Mouse (Mus musculus): ENCODE measurements around the gene Card19. TPM values are rescaled to one million over a fixed set of nuclear protein-coding genes. Genes with fewer than 3 reads are reported as not detected.

Card19 gene
- total and polyA plus RNA-seq, 2 experiments from 2014 or later, result 136 to 188 TPM

DNA sequence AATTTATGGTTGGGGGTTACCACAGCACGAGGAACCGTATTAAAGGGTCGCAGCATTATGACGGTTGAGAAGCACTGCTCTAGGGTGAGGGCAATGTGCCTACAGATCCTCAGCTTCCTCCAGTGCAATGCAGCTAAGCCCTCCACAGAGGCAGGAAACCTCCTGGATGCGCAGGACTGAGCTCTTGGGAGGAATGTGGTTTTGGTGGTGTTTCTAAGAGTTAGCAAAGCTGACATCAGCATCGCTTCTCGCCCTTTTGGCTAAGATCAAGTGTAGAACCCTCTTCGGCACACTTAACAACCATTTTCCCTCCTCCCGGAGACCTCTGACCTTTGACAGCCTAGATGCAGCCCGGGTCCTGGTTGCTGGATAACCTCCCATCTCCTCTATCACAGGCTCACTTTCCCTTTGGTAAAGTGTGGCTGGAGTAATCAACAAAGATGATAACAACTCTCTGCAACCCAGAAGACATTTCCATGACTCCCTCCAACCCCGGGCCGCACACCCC, 31.4 kb upstream of the Card19 start:
- Histone ChIP-seq H3K4me1 (ENCODE audit: control insufficient read depth, insufficient read depth) (peaks cover 17% of the 10 kb centered on the region; the same call in 1 of the 2 replicates), H3K4me3 (ENCODE audit: low read depth, low read length) (peak overlapping the region; percentile 46), H3K9me3 (replicated peaks; ENCODE audit: control insufficient read depth, low read length) (no peaks in the 10 kb centered on the region), H3K27me3 (ENCODE audit: control insufficient read depth, insufficient read depth, low read length) (peaks cover 23% of the 10 kb centered on the region), H3K9ac (replicated peaks; ENCODE audit: low read depth, low read length) (no peak overlapping the region), H3K27ac (ENCODE audit: low read depth) (no peak overlapping the region), H3K36me3 (replicated peaks; ENCODE audit: control insufficient read depth, insufficient read depth, low read length) (no peaks in the 10 kb centered on the region), H3K4me2 (ENCODE audit: low read depth, low read length) (peak overlapping the region; percentile 66)
- WGBS, result 50% methylated on average over 12 of the region's 12 CpGs
- DNase-seq (ENCODE audit: low spot score) (no peak), ATAC-seq (ENCODE audit: insufficient read depth, low read depth) (no peak)
- TF ChIP-seq CTCF (IDR thresholded peaks at IDR 0.05; ENCODE audit: low read depth) (no peak), EP300 (IDR thresholded peaks at IDR 0.05; ENCODE audit: low read depth) (no peak)

DNA sequence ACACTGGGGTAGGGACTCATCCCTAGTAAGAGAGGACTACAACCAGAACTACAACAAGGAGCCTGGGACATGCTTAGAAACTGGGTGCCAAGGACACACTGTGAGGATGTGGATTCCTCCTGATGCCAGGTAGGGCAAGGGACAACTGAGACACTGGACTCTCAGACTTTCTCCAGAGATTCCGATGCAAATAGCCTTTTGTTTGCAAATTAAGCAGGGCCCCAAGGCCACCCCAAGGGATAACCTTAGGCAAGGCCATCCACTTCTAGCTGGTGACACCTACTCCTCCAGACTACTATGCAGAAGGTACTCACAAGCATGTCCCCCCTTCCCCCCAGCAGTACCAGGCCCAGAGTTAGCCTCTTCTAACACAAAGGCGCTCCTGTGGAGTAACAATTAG, 30.8 kb upstream of the Card19 start:
- TF ChIP-seq EP300 (IDR thresholded peaks at IDR 0.05; ENCODE audit: low read depth), result no peak
- TF ChIP-seq CTCF (IDR thresholded peaks at IDR 0.05; ENCODE audit: low read depth), result no peak
- DNase-seq (ENCODE audit: low spot score), result no peak
- WGBS, result 82% methylated on average over 2 of the region's 2 CpGs
- no peak overlapping the region for H3K4me2 ChIP-seq (ENCODE audit: low read depth, low read length)
- no peak overlapping the region for H3K4me3 ChIP-seq (ENCODE audit: low read depth, low read length)
- no peak for ATAC-seq (ENCODE audit: insufficient read depth, low read depth)
- no peaks in the 10 kb centered on the region for H3K36me3 ChIP-seq (replicated peaks; ENCODE audit: control insufficient read depth, insufficient read depth, low read length)
- peaks cover 17% of the 10 kb centered on the region; the same call in 1 of the 2 replicates for H3K4me1 ChIP-seq (ENCODE audit: control insufficient read depth, insufficient read depth)
- H3K27me3 ChIP-seq (ENCODE audit: control insufficient read depth, insufficient read depth, low read length), result peaks cover 23% of the 10 kb centered on the region
- H3K9me3 ChIP-seq (replicated peaks; ENCODE audit: control insufficient read depth, low read length), result no peaks in the 10 kb centered on the region
- H3K27ac ChIP-seq (ENCODE audit: low read depth), result no peak overlapping the region
- no peak overlapping the region for H3K9ac ChIP-seq (replicated peaks; ENCODE audit: low read depth, low read length)

DNA sequence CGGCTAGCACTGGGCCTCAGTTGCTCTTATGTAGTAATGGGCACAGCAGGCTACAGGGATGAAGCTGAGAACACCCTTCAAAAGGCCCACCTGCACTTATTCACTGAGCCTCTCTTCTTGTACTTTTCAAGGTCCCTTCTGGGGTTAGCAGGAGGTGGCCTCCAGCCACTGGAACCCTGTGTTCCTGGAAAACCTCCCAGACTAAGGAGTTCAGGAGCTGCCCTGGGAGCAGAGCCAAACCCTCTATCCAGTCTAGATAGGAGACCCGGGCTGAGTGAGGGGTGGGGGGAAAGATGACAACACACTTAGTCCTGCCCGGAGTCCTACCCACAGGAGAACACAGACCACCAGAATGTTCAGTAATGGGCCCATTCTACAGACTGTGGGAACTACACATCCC, 30.2 kb upstream of the Card19 start:
- H3K4me3 ChIP-seq (ENCODE audit: low read depth, low read length), result no peak overlapping the region
- 33% methylated on average over 3 of the region's 3 CpGs for WGBS
- ATAC-seq (ENCODE audit: insufficient read depth, low read depth), result peak; percentile 25; the same call in 1 of the 2 replicates
- no peak for TF ChIP-seq CTCF (IDR thresholded peaks at IDR 0.05; ENCODE audit: low read depth)
- no peak for TF ChIP-seq EP300 (IDR thresholded peaks at IDR 0.05; ENCODE audit: low read depth)
- peaks cover 17% of the 10 kb centered on the region; the same call in 1 of the 2 replicates for H3K4me1 ChIP-seq (ENCODE audit: control insufficient read depth, insufficient read depth)
- DNase-seq (ENCODE audit: low spot score), result no peak
- H3K27ac ChIP-seq (ENCODE audit: low read depth), result no peak overlapping the region
- no peak overlapping the region for H3K9ac ChIP-seq (replicated peaks; ENCODE audit: low read depth, low read length)
- no peak overlapping the region for H3K4me2 ChIP-seq (ENCODE audit: low read depth, low read length)
- H3K36me3 ChIP-seq (replicated peaks; ENCODE audit: control insufficient read depth, insufficient read depth, low read length), result no peaks in the 10 kb centered on the region
- H3K27me3 ChIP-seq (ENCODE audit: control insufficient read depth, insufficient read depth, low read length), result peaks cover 23% of the 10 kb centered on the region
- H3K9me3 ChIP-seq (replicated peaks; ENCODE audit: control insufficient read depth, low read length), result no peaks in the 10 kb centered on the region

DNA sequence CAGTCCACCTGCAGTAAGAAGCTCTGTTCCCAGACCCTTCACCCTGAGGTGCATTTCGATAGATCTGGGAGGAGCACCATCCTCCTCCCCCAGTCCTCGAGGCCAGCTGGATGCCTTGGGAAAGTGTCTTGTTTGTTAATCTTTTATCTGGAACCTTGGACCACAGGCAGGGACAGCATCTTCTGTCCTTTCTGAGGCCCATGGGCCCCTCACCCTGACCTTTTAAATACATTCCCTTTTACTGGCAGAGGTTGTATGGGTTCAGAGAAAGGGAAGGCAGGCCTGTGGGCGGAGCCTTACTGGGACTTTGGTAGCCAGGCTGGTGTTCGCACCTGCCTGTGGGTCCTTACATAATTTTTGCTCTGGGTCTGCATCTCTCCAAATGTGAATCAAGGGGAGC, 29.4 kb upstream of the Card19 start:
- H3K9ac ChIP-seq (replicated peaks; ENCODE audit: low read depth, low read length), result no peak overlapping the region
- no peak overlapping the region for H3K4me2 ChIP-seq (ENCODE audit: low read depth, low read length)
- no peak overlapping the region for H3K4me3 ChIP-seq (ENCODE audit: low read depth, low read length)
- DNase-seq (ENCODE audit: low spot score) (no peak), ATAC-seq (ENCODE audit: insufficient read depth, low read depth) (no peak)
- H3K9me3 ChIP-seq (replicated peaks; ENCODE audit: control insufficient read depth, low read length), result no peaks in the 10 kb centered on the region
- 65% methylated on average over 4 of the region's 4 CpGs for WGBS
- TF ChIP-seq EP300 (IDR thresholded peaks at IDR 0.05; ENCODE audit: low read depth) (no peak), CTCF (IDR thresholded peaks at IDR 0.05; ENCODE audit: low read depth) (no peak)
- H3K27me3 ChIP-seq (ENCODE audit: control insufficient read depth, insufficient read depth, low read length), result peaks cover 23% of the 10 kb centered on the region
- no peaks in the 10 kb centered on the region for H3K36me3 ChIP-seq (replicated peaks; ENCODE audit: control insufficient read depth, insufficient read depth, low read length)
- H3K4me1 ChIP-seq (ENCODE audit: control insufficient read depth, insufficient read depth), result peaks cover 17% of the 10 kb centered on the region; the same call in 1 of the 2 replicates
- H3K27ac ChIP-seq (ENCODE audit: low read depth), result no peak overlapping the region

DNA sequence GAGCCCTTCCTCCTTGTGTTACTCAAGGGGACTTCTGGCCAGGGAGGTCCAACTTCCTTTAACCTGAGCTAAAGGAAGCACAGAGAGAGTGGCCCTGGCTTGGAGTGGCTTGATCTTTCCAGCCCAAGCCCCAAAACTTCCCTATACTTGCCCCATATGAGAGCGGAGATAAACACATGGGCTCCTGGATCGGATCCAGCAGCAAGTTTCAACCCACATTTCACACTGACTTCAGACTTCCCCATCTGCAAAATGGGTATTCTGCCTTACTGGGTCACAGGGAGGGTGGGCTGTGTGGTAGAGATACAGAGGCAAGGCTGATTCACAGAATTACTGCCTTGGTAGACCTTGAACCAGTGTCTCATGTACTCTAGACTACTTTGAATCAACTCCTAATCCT, 27.7 kb upstream of the Card19 start:
- ATAC-seq (ENCODE audit: insufficient read depth, low read depth), result no peak
- no peak overlapping the region for H3K27ac ChIP-seq (ENCODE audit: low read depth)
- peaks cover 15% of the 10 kb centered on the region; the same call in 1 of the 2 replicates for H3K4me1 ChIP-seq (ENCODE audit: control insufficient read depth, insufficient read depth)
- no peaks in the 10 kb centered on the region for H3K9me3 ChIP-seq (replicated peaks; ENCODE audit: control insufficient read depth, low read length)
- peaks cover 22% of the 10 kb centered on the region for H3K27me3 ChIP-seq (ENCODE audit: control insufficient read depth, insufficient read depth, low read length)
- no peak for DNase-seq (ENCODE audit: low spot score)
- H3K4me2 ChIP-seq (ENCODE audit: low read depth, low read length), result no peak overlapping the region
- no peak overlapping the region for H3K4me3 ChIP-seq (ENCODE audit: low read depth, low read length)
- H3K36me3 ChIP-seq (replicated peaks; ENCODE audit: control insufficient read depth, insufficient read depth, low read length), result no peaks in the 10 kb centered on the region
- WGBS, result 91% methylated on average over 2 of the region's 2 CpGs
- TF ChIP-seq EP300 (IDR thresholded peaks at IDR 0.05; ENCODE audit: low read depth), result no peak
- TF ChIP-seq CTCF (IDR thresholded peaks at IDR 0.05; ENCODE audit: low read depth), result no peak
- no peak overlapping the region for H3K9ac ChIP-seq (replicated peaks; ENCODE audit: low read depth, low read length)
